Mouse (Mus musculus): ENCODE data around the gene Sel1l3.

GRCm38 (mm10) chr5:53193092-53194030 is 20.4 kb downstream of the Sel1l3 start:
- TF ChIP-seq CTCF (IDR thresholded peaks at IDR 0.05), result no peak
- no peak for TF ChIP-seq EP300 (IDR thresholded peaks at IDR 0.05)

All from lung, postnatal 0 days (tissue).